Mouse (Mus musculus) liver, embryonic 12.5 days (tissue): ENCODE data around the gene Noct. TPM values are rescaled to one million over a fixed set of nuclear protein-coding genes. Genes with fewer than 3 reads are reported as not detected.

Experiments
- ATAC-seq: fragments of 200-750 bp; cut with Nextera tagmentation; 2 replicates; pipeline ENCODE4 v1.8.0; 2017; ENCODE audit warnings: moderate number of reproducible peaks, mild to moderate bottlenecking, moderate library complexity
- H3K27ac ChIP-seq: fragments of 300-500 bp; sonication (generic); 2 replicates; pipeline ENCODE4 v1.5.1; 2016; ENCODE audit warnings: mild to moderate bottlenecking
- H3K27me3 ChIP-seq: fragments of 300-500 bp; sonication (generic); replicated peaks from 2 replicates; pipeline ENCODE4 v1.6.1; 2016; ENCODE audit warnings: mild to moderate bottlenecking, moderate library complexity
- H3K36me3 ChIP-seq: fragments of 300-500 bp; sonication (generic); 2 replicates; pipeline ENCODE4 v1.6.1; 2016; ENCODE audit warnings: mild to moderate bottlenecking, moderate library complexity
- H3K4me1 ChIP-seq: fragments of 300-500 bp; sonication (generic); 2 replicates; pipeline ENCODE4 v1.6.1; 2016
- H3K4me2 ChIP-seq: fragments of 300-500 bp; sonication (generic); 2 replicates; pipeline ENCODE4 v1.6.1; 2016; ENCODE audit warnings: mild to moderate bottlenecking, moderate library complexity
- H3K4me3 ChIP-seq: fragments of 300-500 bp; sonication (generic); 2 replicates; pipeline ENCODE4 v1.5.1; 2016; ENCODE audit warnings: mild to moderate bottlenecking, moderate library complexity
- H3K9ac ChIP-seq: fragments of 300-500 bp; sonication (generic); 2 replicates; pipeline ENCODE4 v1.6.1; 2016; ENCODE audit warnings: mild to moderate bottlenecking, moderate library complexity
- H3K9me3 ChIP-seq: fragments of 300-500 bp; sonication (generic); replicated peaks from 2 replicates; pipeline ENCODE4 v1.6.1; 2016; ENCODE audit warnings: mild to moderate bottlenecking, moderate library complexity
- WGBS: fragments of 180-500 bp; shearing (Covaris S2); methylation state at CpG from one replicate; pipeline ENCODE4 v1.1.7; 2016; ENCODE audit not compliant: insufficient replicate concordance; 5-methylcytosine and 5-hydroxymethylcytosine counted together
- polyA plus RNA-seq: library from polyadenylated mRNA; unstranded; fragments of >200 nt; fragmentation: Nextera tagmentation; extraction: Ambion mirVana; gene quantifications from 2 replicates; pipeline ENCODE4 v1.2.1, GENCODE M21; 2016

The Noct gene
- polyA plus RNA-seq, 1 experiment from 2014 or later: 41.1 TPM

GRCm38 (mm10) chr3:51196724-51197111 lies 27.5 kb upstream of the Noct start:
- Histone ChIP-seq H3K4me1 (peaks cover 6% of the 10 kb centered on the region; the same call in 1 of the 2 replicates), H3K4me3 (no peak overlapping the region), H3K27me3 (0 out of 2 replicates have a peak, but pooled peaks cover 2% of the 10 kb centered on the region), H3K9me3 (0 out of 2 replicates have a peak, but pooled peaks cover 5% of the 10 kb centered on the region), H3K36me3 (no peaks in the 10 kb centered on the region), H3K9ac (no peak overlapping the region), H3K4me2 (no peak overlapping the region), H3K27ac (no peak overlapping the region)
- no peak for ATAC-seq
- 73% methylated on average over 3 of the region's 3 CpGs for WGBS

- no peak for ATAC-seq
- 67% methylated on average over 9 of the region's 9 CpGs for WGBS
Measured at GRCm38 (mm10) chr3:51197112-51197731, 27.0 kb upstream of the Noct start.

DNA sequence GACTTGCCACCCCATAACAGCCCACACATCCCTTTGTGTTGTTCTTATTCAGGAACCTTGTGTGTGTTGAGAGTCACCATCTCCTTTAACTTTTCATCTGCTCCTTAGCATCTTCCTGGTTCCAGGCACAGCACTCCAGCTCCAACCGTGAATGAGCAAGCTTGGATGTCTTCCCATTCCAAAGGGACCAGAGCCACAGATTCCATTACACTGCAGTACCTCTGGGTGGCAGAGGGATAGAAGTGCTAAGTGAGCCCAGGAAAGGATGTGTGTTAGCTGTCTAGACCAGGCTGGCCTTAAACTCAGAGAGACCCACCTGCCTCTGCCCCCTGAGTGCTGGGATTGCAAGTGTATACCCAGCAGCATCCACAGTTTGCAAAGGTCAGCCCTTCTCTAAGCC lies 26.0 kb upstream of the Noct start:
- Histone ChIP-seq H3K27me3 (0 out of 2 replicates have a peak, but pooled peaks cover 5% of the 10 kb centered on the region), H3K4me3 (no peak overlapping the region), H3K9ac (no peak overlapping the region), H3K27ac (no peak overlapping the region), H3K36me3 (no peaks in the 10 kb centered on the region), H3K4me2 (no peak overlapping the region), H3K4me1 (peaks cover 6% of the 10 kb centered on the region; the same call in 1 of the 2 replicates), H3K9me3 (0 out of 2 replicates have a peak, but pooled peaks cover 5% of the 10 kb centered on the region)
- ATAC-seq: no peak
- 63% methylated on average over 1 of the region's 1 CpGs for WGBS

More at GRCm38 (mm10) chr3:51197112-51197731, 27.0 kb upstream of the Noct start:
- 0 out of 2 replicates have a peak, but pooled peaks cover 5% of the 10 kb centered on the region for H3K9me3 ChIP-seq
- no peaks in the 10 kb centered on the region for H3K36me3 ChIP-seq
- no peak overlapping the region for H3K27ac ChIP-seq
- H3K27me3 ChIP-seq: 0 out of 2 replicates have a peak, but pooled peaks cover 5% of the 10 kb centered on the region
- no peak overlapping the region for H3K9ac ChIP-seq
- H3K4me2 ChIP-seq: no peak overlapping the region
- peaks cover 6% of the 10 kb centered on the region; the same call in 1 of the 2 replicates for H3K4me1 ChIP-seq
- H3K4me3 ChIP-seq: no peak overlapping the region

DNA sequence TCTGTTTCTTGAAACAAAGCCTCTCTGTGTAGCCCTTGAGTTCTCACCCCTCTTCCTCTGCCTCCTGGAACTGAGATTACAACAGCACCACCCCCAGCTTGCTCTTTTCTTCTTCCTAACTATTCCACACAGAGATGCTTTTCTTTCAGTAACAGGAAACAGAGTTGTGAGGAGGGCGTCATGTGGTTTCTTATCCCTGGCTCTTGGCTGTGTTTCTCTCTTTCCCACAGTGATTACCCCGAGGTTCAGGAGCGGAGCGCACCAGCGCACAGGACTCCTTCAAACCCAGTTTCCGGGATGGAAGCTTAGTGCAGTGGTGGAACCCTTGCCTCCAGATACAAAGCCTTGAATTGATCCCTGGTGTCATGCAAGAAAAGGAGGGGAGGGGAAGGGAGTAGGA lies 25.1 kb upstream of the Noct start:
- H3K4me1 ChIP-seq: peaks cover 6% of the 10 kb centered on the region; the same call in 1 of the 2 replicates
- H3K4me2 ChIP-seq: no peak overlapping the region
- no peak for ATAC-seq
- H3K9ac ChIP-seq: no peak overlapping the region
- 23% methylated on average over 6 of the region's 6 CpGs for WGBS
- 0 out of 2 replicates have a peak, but pooled peaks cover 5% of the 10 kb centered on the region for H3K9me3 ChIP-seq
- H3K27ac ChIP-seq: no peak overlapping the region
- H3K4me3 ChIP-seq: no peak overlapping the region
- H3K36me3 ChIP-seq: no peaks in the 10 kb centered on the region
- 0 out of 2 replicates have a peak, but pooled peaks cover 5% of the 10 kb centered on the region for H3K27me3 ChIP-seq

- WGBS: 81% methylated on average over 4 of the region's 4 CpGs
- H3K27ac ChIP-seq: no peak overlapping the region
Measured at GRCm38 (mm10) chr3:51200311-51200710, 23.9 kb upstream of the Noct start.

GRCm38 (mm10) chr3:51200894-51201293 lies 23.4 kb upstream of the Noct start:
- Histone ChIP-seq H3K9me3 (peaks cover 9% of the 10 kb centered on the region; the same call in 1 of the 2 replicates), H3K27ac (no peak overlapping the region), H3K9ac (no peak overlapping the region), H3K4me2 (no peak overlapping the region), H3K4me3 (no peak overlapping the region), H3K36me3 (no peaks in the 10 kb centered on the region), H3K27me3 (0 out of 2 replicates have a peak, but pooled peaks cover 5% of the 10 kb centered on the region), H3K4me1 (peaks cover 3% of the 10 kb centered on the region; the same call in 1 of the 2 replicates)
- ATAC-seq: no peak
- 79% methylated on average over 7 of the region's 7 CpGs for WGBS

More at GRCm38 (mm10) chr3:51200311-51200710, 23.9 kb upstream of the Noct start:
- Histone ChIP-seq H3K4me1 (peaks cover 6% of the 10 kb centered on the region; the same call in 1 of the 2 replicates), H3K4me2 (no peak overlapping the region), H3K9me3 (peaks cover 9% of the 10 kb centered on the region; the same call in 1 of the 2 replicates), H3K4me3 (no peak overlapping the region), H3K27me3 (0 out of 2 replicates have a peak, but pooled peaks cover 5% of the 10 kb centered on the region), H3K36me3 (no peaks in the 10 kb centered on the region), H3K9ac (no peak overlapping the region)
- ATAC-seq: no peak

DNA sequence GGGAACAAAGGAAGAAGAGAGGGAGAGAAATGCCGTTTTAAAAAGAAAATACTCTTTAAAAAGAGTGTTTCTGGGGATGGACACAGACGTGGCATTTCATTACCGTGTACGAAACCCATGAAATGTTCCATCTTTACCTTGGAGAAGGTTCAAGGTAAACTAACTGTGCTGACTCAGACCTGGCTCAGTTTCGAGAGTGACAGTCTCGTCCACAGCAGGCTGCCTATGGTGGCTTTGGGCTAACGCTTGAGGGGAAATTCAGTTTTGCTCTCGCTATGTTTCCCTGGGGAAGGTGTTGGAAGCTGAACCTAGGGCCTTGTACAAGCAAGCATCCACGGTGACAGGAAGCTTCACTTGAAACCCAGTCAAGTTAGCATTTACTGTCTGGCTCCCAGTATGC lies 22.3 kb upstream of the Noct start:
- WGBS: 72% methylated on average over 9 of the region's 9 CpGs
- H3K27me3 ChIP-seq: 0 out of 2 replicates have a peak, but pooled peaks cover 5% of the 10 kb centered on the region
- H3K4me1 ChIP-seq: no peaks in the 10 kb centered on the region
- ATAC-seq: no peak
- H3K9me3 ChIP-seq: peaks cover 9% of the 10 kb centered on the region; the same call in 1 of the 2 replicates
- H3K4me2 ChIP-seq: no peak overlapping the region
- no peak overlapping the region for H3K9ac ChIP-seq
- no peaks in the 10 kb centered on the region for H3K36me3 ChIP-seq
- H3K27ac ChIP-seq: no peak overlapping the region
- H3K4me3 ChIP-seq: no peak overlapping the region

- no peak overlapping the region for H3K27ac ChIP-seq
- H3K36me3 ChIP-seq: no peaks in the 10 kb centered on the region
- no peaks in the 10 kb centered on the region for H3K4me1 ChIP-seq
- H3K4me3 ChIP-seq: no peak overlapping the region
- H3K27me3 ChIP-seq: 0 out of 2 replicates have a peak, but pooled peaks cover 5% of the 10 kb centered on the region
- no peak for ATAC-seq
- H3K9me3 ChIP-seq: peaks cover 9% of the 10 kb centered on the region; the same call in 1 of the 2 replicates
- no peak overlapping the region for H3K4me2 ChIP-seq
- no peak overlapping the region for H3K9ac ChIP-seq
- WGBS: 67% methylated on average over 8 of the region's 8 CpGs
Measured at GRCm38 (mm10) chr3:51202491-51202987, 21.7 kb upstream of the Noct start.

GRCm38 (mm10) chr3:51203906-51204305 lies 20.3 kb upstream of the Noct start:
- H3K36me3 ChIP-seq: no peaks in the 10 kb centered on the region
- 76% methylated on average over 6 of the region's 6 CpGs for WGBS
- H3K9me3 ChIP-seq: peaks cover 9% of the 10 kb centered on the region; the same call in 1 of the 2 replicates
- 0 out of 2 replicates have a peak, but pooled peaks cover 9% of the 10 kb centered on the region for H3K27me3 ChIP-seq
- ATAC-seq: no peak
- H3K27ac ChIP-seq: no peak overlapping the region
- H3K4me3 ChIP-seq: no peak overlapping the region
- no peak overlapping the region for H3K9ac ChIP-seq
- H3K4me2 ChIP-seq: no peak overlapping the region
- H3K4me1 ChIP-seq: no peaks in the 10 kb centered on the region

GRCm38 (mm10) chr3:51204441-51204840 lies 19.8 kb upstream of the Noct start:
- no peak overlapping the region for H3K9ac ChIP-seq
- 0 out of 2 replicates have a peak, but pooled peaks cover 9% of the 10 kb centered on the region for H3K27me3 ChIP-seq
- peaks cover 9% of the 10 kb centered on the region; the same call in 1 of the 2 replicates for H3K9me3 ChIP-seq
- H3K4me1 ChIP-seq: no peaks in the 10 kb centered on the region
- no peaks in the 10 kb centered on the region for H3K36me3 ChIP-seq
- 80% methylated on average over 5 of the region's 5 CpGs for WGBS
- no peak for ATAC-seq
- H3K4me3 ChIP-seq: no peak overlapping the region
- no peak overlapping the region for H3K27ac ChIP-seq
- no peak overlapping the region for H3K4me2 ChIP-seq

GRCm38 (mm10) chr3:51204897-51205296 lies 19.4 kb upstream of the Noct start:
- H3K9ac ChIP-seq: no peak overlapping the region
- no peak for ATAC-seq

GRCm38 (mm10) chr3:51206521-51206920 lies 17.7 kb upstream of the Noct start:
- Histone ChIP-seq H3K36me3 (no peaks in the 10 kb centered on the region), H3K9ac (no peak overlapping the region), H3K27me3 (0 out of 2 replicates have a peak, but pooled peaks cover 9% of the 10 kb centered on the region), H3K4me2 (no peak overlapping the region), H3K27ac (no peak overlapping the region), H3K4me3 (no peak overlapping the region), H3K9me3 (peaks cover 4% of the 10 kb centered on the region; the same call in 1 of the 2 replicates), H3K4me1 (no peaks in the 10 kb centered on the region)
- 75% methylated on average over 7 of the region's 7 CpGs for WGBS
- no peak for ATAC-seq

More at GRCm38 (mm10) chr3:51204897-51205296, 19.4 kb upstream of the Noct start:
- Histone ChIP-seq H3K27me3 (0 out of 2 replicates have a peak, but pooled peaks cover 9% of the 10 kb centered on the region), H3K4me2 (no peak overlapping the region), H3K4me3 (no peak overlapping the region), H3K9me3 (peaks cover 9% of the 10 kb centered on the region; the same call in 1 of the 2 replicates), H3K27ac (no peak overlapping the region), H3K4me1 (no peaks in the 10 kb centered on the region), H3K36me3 (no peaks in the 10 kb centered on the region)
- 87% methylated on average over 14 of the region's 14 CpGs for WGBS
